Mouse (Mus musculus): ENCODE measurements around the gene Nlrx1.
A peak's percentile ranks its signal among the peaks of the same experiment; 100 is the strongest.

The Nlrx1 gene

DNA sequence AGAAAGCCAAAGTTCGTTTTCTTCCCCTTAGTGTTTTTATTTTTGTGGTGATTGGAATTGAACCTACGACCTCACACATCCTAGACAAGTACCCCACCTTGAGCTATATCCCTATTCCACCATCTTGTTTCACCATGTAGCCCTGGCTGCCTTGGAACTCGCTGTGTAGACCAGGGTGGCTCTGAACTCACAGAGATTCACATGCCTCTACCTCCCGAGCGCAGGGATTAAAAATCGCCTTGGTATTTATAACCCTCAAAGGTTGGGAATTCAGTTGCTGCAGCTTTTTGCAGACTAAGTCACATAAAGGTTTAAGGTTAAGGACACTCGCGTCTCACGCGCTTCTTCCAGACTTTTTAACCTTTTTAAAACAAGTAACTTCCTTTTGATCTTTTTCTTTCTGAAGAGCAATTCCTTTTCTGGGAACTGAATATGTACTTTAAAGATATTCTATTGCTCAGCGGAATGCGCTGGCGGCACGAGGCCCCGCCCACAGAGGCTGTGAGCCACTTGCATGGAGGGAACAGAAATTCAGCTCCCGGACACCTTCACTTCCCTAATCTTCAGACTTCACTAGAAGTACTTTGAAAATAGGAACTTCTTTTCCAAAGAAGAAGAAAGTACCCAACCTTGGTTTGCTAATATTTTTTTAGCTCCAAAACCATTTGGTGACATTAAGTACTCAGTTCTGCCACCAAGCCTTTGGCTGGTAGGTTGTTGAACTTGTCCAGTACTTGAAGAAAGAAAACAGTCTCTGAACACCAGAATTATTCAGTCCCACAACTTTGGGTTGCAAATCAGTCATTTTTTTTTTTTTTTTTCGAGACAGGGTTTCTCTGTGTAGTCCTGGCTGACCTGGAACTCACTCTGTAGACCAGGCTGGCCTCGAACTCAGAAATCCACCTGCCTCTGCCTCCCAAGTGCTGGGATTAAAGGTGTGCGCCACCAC lies 33.6 kb downstream of the Nlrx1 start:
- peak; percentile 59 to 82 for DNase-seq

DNA sequence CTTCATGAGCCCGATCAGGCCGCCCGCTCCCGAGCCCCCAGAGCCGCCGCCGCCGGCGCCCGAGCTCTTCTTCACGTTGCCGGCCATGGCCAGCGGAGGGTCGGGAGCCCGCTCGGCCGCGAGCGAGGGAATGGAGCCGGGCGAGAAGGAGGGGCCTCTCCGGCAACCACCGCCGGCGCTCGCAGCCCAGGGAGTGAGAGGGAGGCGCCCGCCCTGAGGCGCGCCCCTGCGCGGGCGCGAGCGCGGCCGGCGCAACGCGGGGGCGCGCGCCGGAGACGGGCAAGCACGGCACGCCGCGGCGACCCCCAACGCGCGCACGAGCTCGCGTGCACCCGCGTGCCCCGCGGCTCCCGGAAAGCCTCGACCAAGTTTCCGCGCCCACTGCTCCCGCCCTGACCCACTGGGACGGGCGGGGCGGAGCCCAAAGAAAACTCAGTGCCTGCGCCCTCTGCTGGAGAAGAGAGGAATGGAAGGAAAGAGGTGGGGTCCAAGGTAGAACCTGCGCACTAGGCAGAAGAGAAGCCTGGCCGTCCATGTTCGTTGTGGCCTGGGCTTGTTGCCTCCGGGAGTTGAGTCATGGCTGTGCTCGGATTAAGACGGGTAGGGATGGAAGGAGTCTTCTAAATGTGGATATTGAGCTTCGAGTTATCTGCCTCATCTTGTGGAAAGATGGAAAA lies 34.5 kb downstream of the Nlrx1 start, which contains the start of gene Cbl:
Cbl (minus strand) TSS at position 248 of the 677 bp plus-strand sequence.
- DNase-seq = peak; percentile 98

DNA sequence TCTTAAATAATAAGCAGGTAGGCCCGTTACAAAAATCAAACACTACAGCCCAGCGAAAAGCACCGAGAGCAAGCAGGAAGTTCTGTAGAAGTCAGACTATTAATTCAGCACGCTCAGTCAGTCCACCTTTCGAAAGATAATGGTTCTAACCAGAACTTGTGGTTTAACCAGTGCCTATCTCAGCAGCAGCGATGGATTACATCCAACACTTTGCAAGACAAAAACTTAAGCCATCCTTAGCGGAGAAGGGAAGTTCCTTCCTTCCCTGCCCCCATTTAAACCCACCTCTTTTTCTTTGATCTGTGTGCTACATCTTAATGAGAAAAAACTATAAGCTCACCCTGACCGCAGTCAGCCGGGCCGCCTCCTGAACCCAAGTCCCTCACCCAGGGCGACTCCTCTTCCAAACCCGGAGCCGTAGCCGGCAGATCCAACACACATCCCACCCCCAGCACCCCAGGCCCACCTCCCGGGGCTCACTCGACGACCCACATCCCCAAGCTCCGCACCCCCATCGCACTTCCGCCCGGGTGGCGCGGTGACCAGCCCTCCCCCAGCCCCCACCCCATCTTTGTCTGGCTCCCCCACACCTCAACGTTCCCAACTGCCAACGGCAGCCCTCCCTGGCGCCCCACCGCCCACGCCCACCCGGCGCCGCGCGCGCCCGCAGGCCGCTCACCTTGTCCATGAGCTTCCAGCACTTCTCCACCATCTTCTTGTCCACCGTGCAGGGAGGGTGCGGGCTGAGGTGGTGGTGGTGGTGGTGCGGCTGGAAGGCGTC lies 35.2 kb downstream of the Nlrx1 start:
- DNase-seq = peak in 1 of 2 experiments; percentile 41

DNA sequence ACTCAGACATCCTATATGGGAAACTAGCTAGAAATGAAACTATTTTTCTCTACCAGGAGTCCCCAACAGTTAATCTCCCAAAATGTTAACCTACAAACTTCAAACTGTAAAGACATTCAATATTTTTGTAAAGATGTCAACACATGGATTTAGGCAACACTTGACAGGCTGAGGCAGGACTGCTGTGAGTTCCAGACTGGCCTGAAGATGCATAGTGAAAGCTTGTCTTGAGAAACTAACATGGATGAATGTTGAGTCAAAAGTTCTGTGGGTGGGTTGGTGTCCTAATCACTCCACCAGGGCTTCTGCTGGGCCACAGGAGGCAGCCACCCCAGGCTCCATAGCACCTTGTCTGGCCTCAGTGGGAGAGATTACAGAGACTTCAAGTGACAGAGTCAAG lies 36.8 kb downstream of the Nlrx1 start:
- DNase-seq = no peak

DNA sequence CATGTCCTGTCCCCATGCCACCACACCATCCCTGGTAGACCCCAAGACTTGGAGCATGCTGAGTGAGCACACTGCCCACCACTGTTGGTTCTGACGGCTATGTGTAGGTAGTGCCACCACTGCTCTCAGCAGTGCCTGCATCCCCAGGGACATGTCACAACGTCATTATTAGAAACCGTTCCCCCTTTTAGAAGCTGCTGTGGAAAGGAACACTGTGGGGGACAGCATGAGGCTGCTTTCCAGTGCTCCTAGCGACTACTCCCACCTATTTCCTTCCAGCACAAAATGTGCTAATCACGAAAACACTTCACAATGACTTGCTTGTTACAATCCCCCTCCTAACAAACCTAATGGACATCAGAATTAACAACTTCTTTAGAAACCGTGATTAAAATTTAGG lies 42.4 kb downstream of the Nlrx1 start:
- DNase-seq = no peak

DNA sequence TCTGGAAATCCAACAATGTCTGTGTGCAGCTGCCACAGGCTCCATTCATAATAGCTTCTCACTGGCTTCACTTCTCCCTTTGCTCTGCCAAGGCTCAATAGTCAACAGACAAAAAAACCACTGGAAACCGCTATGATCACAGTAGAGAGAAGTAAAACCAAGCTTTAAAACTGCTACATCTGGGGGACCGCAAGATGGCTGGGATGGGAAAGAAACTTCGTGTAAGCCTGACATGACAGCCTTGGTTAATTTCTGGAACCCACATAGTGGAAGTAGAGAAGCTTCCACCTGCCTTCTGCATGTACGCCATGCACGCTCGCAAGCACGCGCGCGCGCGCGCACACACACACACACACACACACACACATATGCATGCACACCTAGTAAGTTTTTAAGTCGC lies 54.9 kb downstream of the Nlrx1 start:
- DNase-seq = no peak

DNA sequence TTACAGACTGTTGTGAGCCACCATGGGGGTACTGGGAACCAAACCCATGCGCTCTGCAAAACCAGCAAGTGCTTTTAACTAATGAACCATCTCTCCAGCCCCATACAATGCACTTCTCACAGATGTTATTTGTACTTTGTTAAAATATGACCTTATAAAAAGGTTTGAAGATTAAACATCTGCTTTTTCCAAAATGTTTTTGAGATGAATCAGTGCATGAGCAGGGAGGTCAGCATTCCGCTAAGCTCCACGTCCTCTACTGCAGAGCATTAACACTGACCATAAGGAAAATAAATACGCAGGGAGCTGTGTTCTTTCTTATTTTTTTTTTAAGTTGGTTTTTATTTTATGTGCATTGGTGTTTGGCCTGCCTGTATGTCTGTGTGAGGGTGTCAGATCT lies 56.0 kb downstream of the Nlrx1 start:
- DNase-seq = no peak

DNA sequence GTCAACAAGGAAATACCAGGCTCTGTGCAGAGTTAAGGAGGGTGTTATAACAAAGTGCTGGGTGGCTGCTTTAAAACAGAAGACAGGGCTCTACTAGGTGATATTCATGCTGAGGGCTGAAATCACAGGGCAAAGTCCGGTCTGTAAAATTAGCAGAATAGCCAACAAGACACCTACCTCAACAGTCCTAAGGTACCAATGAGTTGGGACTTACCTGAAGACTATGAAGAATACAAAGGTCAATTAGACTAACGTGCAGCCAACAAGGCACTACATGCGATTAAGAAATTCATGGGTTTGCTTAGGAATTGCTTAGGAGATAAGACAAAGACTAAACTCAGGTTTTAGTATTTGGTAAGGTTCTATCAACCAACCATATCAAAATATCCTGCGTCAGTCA lies 59.0 kb downstream of the Nlrx1 start:
- DNase-seq = peak in 1 of 2 experiments; percentile 12

DNA sequence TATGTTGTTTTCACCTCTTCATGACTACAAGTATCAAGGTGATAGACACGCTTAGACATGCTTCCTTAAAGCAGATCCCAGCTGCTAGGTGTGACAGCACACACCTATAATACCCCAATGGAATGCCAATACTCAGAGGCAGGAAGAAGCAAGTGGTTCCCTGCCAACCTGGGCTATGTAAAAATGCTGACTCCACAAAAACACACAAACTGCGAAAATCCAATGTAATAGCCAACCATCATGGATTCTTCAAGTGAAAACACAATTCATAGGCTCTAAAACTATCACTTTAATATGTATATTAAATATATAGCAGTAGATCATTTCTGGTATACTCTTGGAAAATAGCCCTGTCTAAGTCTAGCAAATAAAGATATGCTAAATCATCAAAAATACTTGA lies 60.6 kb downstream of the Nlrx1 start:
- no peak for DNase-seq
